Mouse (Mus musculus): Measurements from ENCODE around the gene Sypl2. TPM values are rescaled to one million over a fixed set of nuclear protein-coding genes. Genes with fewer than 3 reads are reported as not detected.

Gene Sypl2
- polyA plus RNA-seq, 1 experiment, result 2.7 TPM

GRCm38 (mm10) chr3:108211845-108212244 lies 14.6 kb downstream of the Sypl2 start:
- Histone ChIP-seq H3K4me1 (ENCODE audit: control insufficient read depth, insufficient read depth, insufficient read length, low read length) (peaks cover 3% of the 10 kb centered on the region; the same call in 1 of the 2 replicates), H3K27ac (replicated peaks; ENCODE audit: low read depth, low read length) (peak overlapping the region; percentile 57; the same call in 1 of the 2 replicates), H3K4me3 (ENCODE audit: insufficient read depth, low read depth, low read length) (no peak overlapping the region)

GRCm38 (mm10) chr3:108210771-108211139 lies 15.7 kb downstream of the Sypl2 start, which contains the start of gene Atxn7l2:
Gene Atxn7l2, minus strand, starts transcription at chr3:108210934.
- Histone ChIP-seq H3K4me3 (ENCODE audit: insufficient read depth, low read depth, low read length) (peak within 1 kb of the TSS; percentile 79), H3K4me1 (ENCODE audit: control insufficient read depth, insufficient read depth, insufficient read length, low read length) (peaks cover 3% of the 10 kb centered on the region; the same call in 1 of the 2 replicates), H3K27ac (replicated peaks; ENCODE audit: low read depth, low read length) (peak within 1 kb of the TSS; percentile 73)

GRCm38 (mm10) chr3:108209946-108210770 lies 16.3 kb downstream of the Sypl2 start:
- peak overlapping the region; percentile 73 for H3K27ac ChIP-seq (replicated peaks; ENCODE audit: low read depth, low read length)
- peaks cover 3% of the 10 kb centered on the region; the same call in 1 of the 2 replicates for H3K4me1 ChIP-seq (ENCODE audit: control insufficient read depth, insufficient read depth, insufficient read length, low read length)
- H3K4me3 ChIP-seq (ENCODE audit: insufficient read depth, low read depth, low read length), result peak overlapping the region; percentile 79

- Histone ChIP-seq H3K4me1 (ENCODE audit: control insufficient read depth, insufficient read depth, insufficient read length, low read length) (peaks cover 3% of the 10 kb centered on the region; the same call in 1 of the 2 replicates), H3K27ac (replicated peaks; ENCODE audit: low read depth, low read length) (no peak overlapping the region), H3K4me3 (ENCODE audit: insufficient read depth, low read depth, low read length) (peak overlapping the region; percentile 69)
Measured at GRCm38 (mm10) chr3:108209536-108209935, 16.9 kb downstream of the Sypl2 start.

- H3K4me1 ChIP-seq (ENCODE audit: control insufficient read depth, insufficient read depth, insufficient read length, low read length), result peaks cover 3% of the 10 kb centered on the region; the same call in 1 of the 2 replicates
- no peak overlapping the region for H3K27ac ChIP-seq (replicated peaks; ENCODE audit: low read depth, low read length)
Measured at GRCm38 (mm10) chr3:108209001-108209400, 17.4 kb downstream of the Sypl2 start.

GRCm38 (mm10) chr3:108206731-108207375 lies 19.6 kb downstream of the Sypl2 start:
- no peak overlapping the region for H3K27ac ChIP-seq (replicated peaks; ENCODE audit: low read depth, low read length)
- H3K4me1 ChIP-seq (ENCODE audit: control insufficient read depth, insufficient read depth, insufficient read length, low read length), result peaks cover 3% of the 10 kb centered on the region; the same call in 1 of the 2 replicates
- no peak overlapping the region for H3K4me3 ChIP-seq (ENCODE audit: insufficient read depth, low read depth, low read length)

More at GRCm38 (mm10) chr3:108209001-108209400, 17.4 kb downstream of the Sypl2 start:
- H3K4me3 ChIP-seq (ENCODE audit: insufficient read depth, low read depth, low read length), result no peak overlapping the region

- peaks cover 3% of the 10 kb centered on the region; the same call in 1 of the 2 replicates for H3K4me1 ChIP-seq (ENCODE audit: control insufficient read depth, insufficient read depth, insufficient read length, low read length)
- no peak overlapping the region for H3K27ac ChIP-seq (replicated peaks; ENCODE audit: low read depth, low read length)
- no peak overlapping the region for H3K4me3 ChIP-seq (ENCODE audit: insufficient read depth, low read depth, low read length)
Measured at GRCm38 (mm10) chr3:108205601-108206000, 20.8 kb downstream of the Sypl2 start.

- Histone ChIP-seq H3K4me3 (ENCODE audit: insufficient read depth, low read depth, low read length) (no peak overlapping the region), H3K4me1 (ENCODE audit: control insufficient read depth, insufficient read depth, insufficient read length, low read length) (peaks cover 3% of the 10 kb centered on the region; the same call in 1 of the 2 replicates), H3K27ac (replicated peaks; ENCODE audit: low read depth, low read length) (no peak overlapping the region)
Measured at GRCm38 (mm10) chr3:108204470-108204869, 22.0 kb downstream of the Sypl2 start.

- no peak overlapping the region for H3K27ac ChIP-seq (replicated peaks; ENCODE audit: low read depth, low read length)
- no peak overlapping the region for H3K4me3 ChIP-seq (ENCODE audit: insufficient read depth, low read depth, low read length)
- H3K4me1 ChIP-seq (ENCODE audit: control insufficient read depth, insufficient read depth, insufficient read length, low read length), result peaks cover 3% of the 10 kb centered on the region; the same call in 1 of the 2 replicates
Measured at GRCm38 (mm10) chr3:108203621-108204325, 22.7 kb downstream of the Sypl2 start.

GRCm38 (mm10) chr3:108203212-108203611 lies 23.2 kb downstream of the Sypl2 start:
- Histone ChIP-seq H3K27ac (replicated peaks; ENCODE audit: low read depth, low read length) (no peak overlapping the region), H3K4me3 (ENCODE audit: insufficient read depth, low read depth, low read length) (no peak overlapping the region), H3K4me1 (ENCODE audit: control insufficient read depth, insufficient read depth, insufficient read length, low read length) (peaks cover 3% of the 10 kb centered on the region; the same call in 1 of the 2 replicates)

GRCm38 (mm10) chr3:108202506-108202905 lies 23.9 kb downstream of the Sypl2 start:
- H3K4me3 ChIP-seq (ENCODE audit: insufficient read depth, low read depth, low read length), result no peak overlapping the region
- H3K4me1 ChIP-seq (ENCODE audit: control insufficient read depth, insufficient read depth, insufficient read length, low read length), result peaks cover 3% of the 10 kb centered on the region; the same call in 1 of the 2 replicates
- H3K27ac ChIP-seq (replicated peaks; ENCODE audit: low read depth, low read length), result no peak overlapping the region

GRCm38 (mm10) chr3:108200329-108201323 lies 25.8 kb downstream of the Sypl2 start, which contains the start of gene Cyb561d1:
Gene Cyb561d1, minus strand, starts transcription at chr3:108201212.
- H3K4me1 ChIP-seq (ENCODE audit: control insufficient read depth, insufficient read depth, insufficient read length, low read length), result peaks cover 3% of the 10 kb centered on the region; the same call in 1 of the 2 replicates
- peak within 1 kb of the TSS; percentile 70 for H3K4me3 ChIP-seq (ENCODE audit: insufficient read depth, low read depth, low read length)
- H3K27ac ChIP-seq (replicated peaks; ENCODE audit: low read depth, low read length), result peak within 1 kb of the TSS; percentile 73

GRCm38 (mm10) chr3:108199231-108199630 lies 27.2 kb downstream of the Sypl2 start:
- peaks cover 3% of the 10 kb centered on the region; the same call in 1 of the 2 replicates for H3K4me1 ChIP-seq (ENCODE audit: control insufficient read depth, insufficient read depth, insufficient read length, low read length)
- H3K4me3 ChIP-seq (ENCODE audit: insufficient read depth, low read depth, low read length), result no peak overlapping the region
- no peak overlapping the region for H3K27ac ChIP-seq (replicated peaks; ENCODE audit: low read depth, low read length)

GRCm38 (mm10) chr3:108197066-108197497 lies 29.4 kb downstream of the Sypl2 start:
- Histone ChIP-seq H3K4me1 (ENCODE audit: control insufficient read depth, insufficient read depth, insufficient read length, low read length) (peaks cover 3% of the 10 kb centered on the region; the same call in 1 of the 2 replicates), H3K4me3 (ENCODE audit: insufficient read depth, low read depth, low read length) (no peak overlapping the region), H3K27ac (replicated peaks; ENCODE audit: low read depth, low read length) (no peak overlapping the region)

Measured in brown adipose tissue, adult 24 weeks (tissue).